Mouse (Mus musculus): ENCODE measurements around the gene Ascc1. TPM values are rescaled to one million over a fixed set of nuclear protein-coding genes. Genes with fewer than 3 reads are reported as not detected.
A peak's percentile ranks its signal among the peaks of the same experiment; 100 is the strongest.

The Ascc1 gene
- total RNA-seq, 2 experiments from 2014 or later: 25.8 to 27.1 TPM

- DNase-seq: no peak
- intact Hi-C loops (cut with DNase I): loop anchor here (10.0 kb wide), 1 partner anchor 240 kb away; no protein-coding TSS in a partner anchor
These were observed 2.7 kb downstream of the Ascc1 start for GRCm38 (mm10) chr10:60005264-60005663.

GRCm38 (mm10) chr10:60009115-60009514, 6.5 kb downstream of the Ascc1 start:
- intact Hi-C loops (cut with DNase I): loop anchor here (10.0 kb wide), 1 partner anchor 236 kb away; no protein-coding TSS in a partner anchor
- no peak for DNase-seq

DNA sequence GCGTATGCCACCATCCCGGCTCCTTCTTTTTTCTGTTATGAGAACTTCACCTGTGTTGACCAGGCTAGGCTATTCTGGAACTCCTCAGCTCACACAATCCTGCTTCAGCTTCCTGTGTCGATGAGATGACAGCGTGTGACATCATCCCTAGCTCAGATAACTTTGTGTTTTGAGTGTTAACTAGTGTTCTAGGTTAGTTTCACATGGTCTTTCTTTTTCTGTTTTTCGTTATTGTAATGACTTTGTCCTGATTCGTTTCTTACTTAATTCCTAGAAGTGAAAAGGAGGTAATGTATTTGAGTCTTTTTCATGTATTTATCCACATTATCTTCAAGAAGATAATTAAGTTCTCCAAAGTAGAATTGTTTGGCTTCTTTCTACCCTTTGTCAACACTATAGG, 13.6 kb downstream of the Ascc1 start:
- intact Hi-C loops (cut with DNase I): no loop called here
- DNase-seq: no peak

DNA sequence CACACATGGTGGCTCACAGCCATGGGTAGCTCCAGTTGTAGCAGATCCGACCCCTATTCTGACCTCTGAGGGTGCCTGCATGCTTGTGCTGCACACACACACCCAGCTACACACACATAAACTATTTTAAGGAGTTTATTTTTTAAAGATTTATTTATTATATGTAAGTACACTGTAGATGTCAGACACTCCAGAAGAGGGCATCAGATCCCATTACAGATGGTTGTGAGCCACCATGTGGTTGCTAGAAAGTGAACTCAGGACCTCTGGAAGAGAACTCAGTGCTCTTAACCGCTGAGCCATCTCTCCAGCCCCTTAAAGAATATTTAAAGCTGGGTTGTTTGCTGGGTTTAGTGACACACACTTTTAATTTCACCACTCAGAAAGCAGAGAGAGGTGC, 16.7 kb downstream of the Ascc1 start:
- DNase-seq: no peak
- intact Hi-C loops (cut with DNase I): no loop called here

- intact Hi-C loops (cut with DNase I): no loop called here
- DNase-seq: no peak
These were observed 21.1 kb downstream of the Ascc1 start for GRCm38 (mm10) chr10:60023751-60024150.

DNA sequence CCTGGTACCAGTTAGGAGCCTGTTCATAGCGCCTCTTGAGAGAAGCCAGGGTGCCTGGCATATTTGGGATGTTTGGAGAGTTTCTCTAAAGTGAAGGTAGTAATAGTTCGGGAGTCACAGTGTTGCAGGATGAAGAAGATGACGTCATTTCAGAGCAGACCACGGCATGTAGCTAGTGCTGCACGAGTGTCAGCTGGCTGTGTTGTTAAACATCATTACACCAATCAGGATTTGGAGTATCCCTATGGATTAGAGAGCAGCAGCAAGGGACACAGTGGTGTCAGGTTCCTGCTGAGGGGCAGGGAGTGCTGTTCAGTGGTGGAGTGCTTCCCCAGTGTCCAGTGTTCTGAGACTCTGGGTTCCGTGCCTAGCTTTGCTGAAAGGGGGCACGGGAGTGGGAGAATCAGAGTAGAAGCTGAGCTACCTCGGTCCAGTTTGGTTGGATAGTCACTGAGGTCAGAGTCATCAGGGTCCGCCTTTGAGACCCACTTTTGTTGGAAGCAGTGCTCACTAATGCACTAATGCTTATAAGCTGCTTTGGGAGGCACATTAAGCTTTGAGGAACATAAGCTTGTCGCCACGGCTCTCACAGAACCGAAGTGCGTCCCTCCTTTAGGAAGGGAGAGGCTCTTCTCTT, 24.3 kb downstream of the Ascc1 start:
- intact Hi-C loops (cut with DNase I): no loop called here
- DNase-seq: no peak

DNA sequence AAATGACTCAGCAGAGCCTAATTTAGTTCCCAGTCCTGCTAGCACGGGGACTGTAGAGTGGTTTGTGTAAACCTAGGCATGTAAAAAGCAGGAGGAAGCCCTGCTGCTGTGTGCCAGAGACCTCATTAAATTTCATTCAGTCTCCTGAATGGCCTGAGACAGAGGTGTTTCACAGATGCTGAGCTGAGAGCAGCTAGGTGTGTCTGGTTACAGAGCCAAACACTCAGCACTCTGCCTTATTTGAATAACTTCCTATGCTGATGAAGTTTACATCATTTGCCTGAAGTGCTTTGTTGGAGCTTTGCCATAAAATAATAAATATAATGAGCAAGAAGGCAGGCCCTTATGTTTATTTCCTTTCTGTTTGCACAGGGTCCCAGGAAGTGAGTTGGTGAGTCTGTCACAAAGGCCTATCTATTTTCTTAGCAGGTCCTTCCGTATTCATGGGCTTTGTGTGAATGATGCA, 25.0 kb downstream of the Ascc1 start:
- no peak for DNase-seq
- intact Hi-C loops (cut with DNase I): no loop called here

- DNase-seq: no peak
- intact Hi-C loops (cut with DNase I): no loop called here
These were observed 25.6 kb downstream of the Ascc1 start for GRCm38 (mm10) chr10:60028181-60028580.

GRCm38 (mm10) chr10:60028979-60029378, 26.4 kb downstream of the Ascc1 start:
- peak; percentile 58 for DNase-seq
- intact Hi-C loops (cut with DNase I): no loop called here

- DNase-seq: no peak
- intact Hi-C loops (cut with DNase I): no loop called here
These were observed 26.8 kb downstream of the Ascc1 start for GRCm38 (mm10) chr10:60029387-60029786.

DNA sequence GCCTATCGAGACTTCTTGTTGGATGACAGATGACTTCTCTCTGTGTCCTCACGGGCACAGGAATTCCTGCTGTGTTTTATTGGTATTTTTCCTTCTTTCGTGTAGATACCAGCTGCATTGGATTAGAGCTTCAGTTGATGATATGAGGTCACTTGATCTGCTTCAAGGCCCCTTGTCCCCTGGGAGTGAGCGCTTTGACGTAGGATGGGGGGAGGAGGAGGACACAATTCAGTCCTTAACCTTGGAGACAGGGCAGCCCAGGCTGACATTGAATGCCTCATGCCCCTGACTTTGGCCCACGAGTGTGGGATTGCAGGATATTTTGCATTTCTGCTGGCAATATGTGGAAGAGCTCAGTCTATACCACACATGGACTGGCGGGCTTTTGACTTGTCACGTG, 29.0 kb downstream of the Ascc1 start:
- intact Hi-C loops (cut with DNase I): no loop called here
- DNase-seq: no peak

DNA sequence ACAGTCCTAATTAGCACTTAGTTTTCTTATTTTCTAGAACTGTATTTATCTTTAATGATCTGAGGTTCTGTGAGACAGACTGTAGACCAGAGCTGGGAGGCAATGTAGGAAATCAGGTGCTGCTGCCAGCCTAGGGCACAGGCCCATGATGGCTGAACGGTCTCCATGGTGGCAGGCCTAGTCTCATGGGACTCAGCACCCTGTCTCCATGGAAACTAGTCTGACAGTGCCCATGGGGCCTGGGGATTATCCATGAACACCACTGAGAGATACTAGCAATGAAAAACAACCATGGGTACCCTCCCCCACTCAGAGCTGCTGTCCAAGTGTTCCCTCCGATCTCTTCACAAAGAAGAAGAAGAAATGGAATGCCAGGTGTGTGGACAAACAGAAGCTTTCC, 29.4 kb downstream of the Ascc1 start:
- intact Hi-C loops (cut with DNase I): no loop called here
- peak; percentile 16 for DNase-seq

DNA sequence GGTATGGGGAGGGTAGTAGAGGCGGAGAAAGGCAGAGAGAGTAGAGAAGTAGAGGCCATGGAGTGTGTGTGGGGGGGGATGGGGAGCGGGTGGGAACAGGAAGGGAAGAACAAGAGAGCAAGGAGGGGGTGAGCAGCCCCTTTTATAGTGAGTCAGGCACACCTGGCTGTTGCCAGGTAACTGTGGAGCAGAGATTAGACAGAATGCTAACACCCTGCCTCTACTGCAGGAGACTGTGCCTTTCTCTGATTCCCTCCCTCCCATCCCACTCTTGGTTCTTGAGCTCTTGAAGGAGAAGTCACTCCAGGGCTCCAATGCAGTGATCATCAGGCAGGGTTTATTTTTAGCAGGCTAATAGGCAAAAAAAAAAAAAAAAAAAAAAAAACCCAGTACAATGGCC, 30.0 kb downstream of the Ascc1 start:
- no peak for DNase-seq
- intact Hi-C loops (cut with DNase I): no loop called here

- intact Hi-C loops (cut with DNase I): no loop called here
- no peak for DNase-seq
These were observed 30.5 kb downstream of the Ascc1 start for GRCm38 (mm10) chr10:60033064-60033463.

GRCm38 (mm10) chr10:60034621-60035020, 32.0 kb downstream of the Ascc1 start:
- DNase-seq: no peak

GRCm38 (mm10) chr10:60035744-60036143, 33.1 kb downstream of the Ascc1 start:
- no peak for DNase-seq
- intact Hi-C loops (cut with DNase I): no loop called here

More at GRCm38 (mm10) chr10:60034621-60035020, 32.0 kb downstream of the Ascc1 start:
- intact Hi-C loops (cut with DNase I): no loop called here

DNA sequence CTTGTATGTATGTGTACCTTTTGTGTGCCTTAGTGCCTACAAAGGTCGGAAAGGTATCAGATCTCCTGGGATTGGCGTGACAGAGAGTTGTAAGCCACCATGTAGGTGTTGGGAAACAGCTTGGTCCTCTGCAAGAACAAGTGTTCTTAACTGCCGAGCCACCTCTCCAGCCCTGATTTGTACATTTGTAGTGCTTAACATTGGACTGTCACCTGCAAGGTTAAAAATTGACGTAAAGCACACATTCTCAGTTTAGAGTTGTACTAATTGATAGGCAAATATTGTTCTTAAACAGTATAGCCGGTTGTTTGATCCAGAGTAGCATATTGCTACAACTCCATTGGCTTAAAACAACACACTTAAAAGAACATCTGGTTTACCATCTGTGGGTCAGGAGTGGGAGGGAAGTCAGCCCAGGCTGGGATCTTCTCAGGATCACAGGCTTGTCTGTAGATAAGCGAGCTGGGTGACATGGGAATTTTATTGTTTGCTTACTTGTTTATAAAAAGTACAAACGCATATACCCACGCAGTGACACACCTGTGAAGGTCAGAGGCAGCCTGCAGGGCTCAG, 39.8 kb downstream of the Ascc1 start:
- DNase-seq: no peak
- intact Hi-C loops (cut with DNase I): no loop called here

- peak; percentile 44 for DNase-seq
- intact Hi-C loops (cut with DNase I): no loop called here
These were observed 44.1 kb downstream of the Ascc1 start for GRCm38 (mm10) chr10:60046696-60047095.

DNA sequence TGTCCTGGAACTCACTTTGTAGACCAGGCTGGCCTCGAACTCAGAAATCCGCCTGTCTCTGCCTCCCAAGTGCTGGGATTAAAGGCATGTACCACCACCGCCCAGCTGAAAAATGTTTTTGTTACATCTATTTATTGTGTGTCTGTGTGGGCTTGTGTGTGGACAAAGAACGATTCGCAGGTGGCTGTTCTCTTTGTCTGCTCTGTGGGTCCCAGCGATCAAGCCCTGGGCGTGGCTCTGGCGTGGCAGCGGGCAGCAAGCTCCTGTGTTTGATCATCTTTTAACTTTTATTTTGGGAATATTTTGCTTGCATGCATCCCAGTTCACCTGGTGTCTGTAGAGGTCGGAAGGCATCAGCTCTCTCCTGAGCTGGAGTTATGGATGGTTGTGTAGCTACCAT, 48.0 kb downstream of the Ascc1 start:
- intact Hi-C loops (cut with DNase I): no loop called here

DNA sequence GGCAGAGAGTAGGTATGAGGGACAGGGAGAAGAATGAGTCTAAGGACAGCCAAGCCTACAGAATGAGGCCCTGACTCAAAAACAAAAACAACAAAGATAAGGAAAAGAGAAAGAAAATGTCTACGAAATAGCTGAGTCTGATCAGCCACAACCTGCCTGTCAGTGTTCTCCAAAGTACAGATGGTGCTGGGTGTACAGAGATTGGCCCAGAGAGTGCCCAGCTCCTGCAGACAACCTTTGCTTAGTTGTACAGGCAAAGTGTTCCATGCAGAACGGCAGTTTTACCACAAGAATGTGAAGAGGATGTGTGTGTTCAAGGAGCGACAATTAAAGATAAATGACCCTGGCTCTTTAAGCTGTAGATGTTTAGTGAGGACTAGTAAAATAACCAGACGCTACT, 50.5 kb downstream of the Ascc1 start:
- DNase-seq: no peak
- intact Hi-C loops (cut with DNase I): no loop called here

More for the DNA sequence above, 48.0 kb downstream of the Ascc1 start:
- DNase-seq: no peak

DNA sequence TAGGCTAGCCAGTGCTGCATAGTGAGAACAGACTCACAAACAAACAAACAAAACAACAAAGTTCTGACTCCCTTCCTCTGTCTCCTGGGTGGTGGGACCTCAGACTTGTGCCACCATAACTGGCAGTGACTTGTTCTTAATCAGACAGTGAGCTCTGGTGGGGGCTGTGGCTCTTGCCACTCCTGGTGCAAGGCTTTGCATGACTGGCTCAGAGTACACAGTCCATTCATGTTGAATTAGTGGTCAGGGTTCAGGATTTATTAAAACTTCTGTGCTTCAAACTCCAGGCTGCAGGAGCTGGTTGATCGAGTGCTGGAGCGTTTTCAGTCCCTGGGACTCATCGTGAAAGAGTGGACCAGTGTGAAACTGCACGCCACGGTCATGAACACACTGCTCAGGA, 59.6 kb downstream of the Ascc1 start:
- intact Hi-C loops (cut with DNase I): no loop called here
- DNase-seq: no peak

- DNase-seq: no peak
- intact Hi-C loops (cut with DNase I): no loop called here
These were observed 60.3 kb downstream of the Ascc1 start for GRCm38 (mm10) chr10:60062931-60063330.

GRCm38 (mm10) chr10:60066524-60066923, 63.9 kb downstream of the Ascc1 start:
- intact Hi-C loops (cut with DNase I): no loop called here
- DNase-seq: peak; percentile 32
